Mouse (Mus musculus) v-Abl transformed pro-B cells (cell line): ENCODE results near the gene Resf1.
"Not testable (repeated sequence)": the region's sequence is repeated elsewhere in the genome, so short reads cannot be mapped to it uniquely, and the experiment has no call there.

Source experiments
- in situ Hi-C, 2 experiments: fragments of 400-800 bp; cut with MboI; formaldehyde crosslinking; loops; one replicate each; pipeline ENCODE4 v1.15.1; 2025; ENCODE audit not compliant: unreplicated experiment in 2 of 2

The Resf1 gene

DNA sequence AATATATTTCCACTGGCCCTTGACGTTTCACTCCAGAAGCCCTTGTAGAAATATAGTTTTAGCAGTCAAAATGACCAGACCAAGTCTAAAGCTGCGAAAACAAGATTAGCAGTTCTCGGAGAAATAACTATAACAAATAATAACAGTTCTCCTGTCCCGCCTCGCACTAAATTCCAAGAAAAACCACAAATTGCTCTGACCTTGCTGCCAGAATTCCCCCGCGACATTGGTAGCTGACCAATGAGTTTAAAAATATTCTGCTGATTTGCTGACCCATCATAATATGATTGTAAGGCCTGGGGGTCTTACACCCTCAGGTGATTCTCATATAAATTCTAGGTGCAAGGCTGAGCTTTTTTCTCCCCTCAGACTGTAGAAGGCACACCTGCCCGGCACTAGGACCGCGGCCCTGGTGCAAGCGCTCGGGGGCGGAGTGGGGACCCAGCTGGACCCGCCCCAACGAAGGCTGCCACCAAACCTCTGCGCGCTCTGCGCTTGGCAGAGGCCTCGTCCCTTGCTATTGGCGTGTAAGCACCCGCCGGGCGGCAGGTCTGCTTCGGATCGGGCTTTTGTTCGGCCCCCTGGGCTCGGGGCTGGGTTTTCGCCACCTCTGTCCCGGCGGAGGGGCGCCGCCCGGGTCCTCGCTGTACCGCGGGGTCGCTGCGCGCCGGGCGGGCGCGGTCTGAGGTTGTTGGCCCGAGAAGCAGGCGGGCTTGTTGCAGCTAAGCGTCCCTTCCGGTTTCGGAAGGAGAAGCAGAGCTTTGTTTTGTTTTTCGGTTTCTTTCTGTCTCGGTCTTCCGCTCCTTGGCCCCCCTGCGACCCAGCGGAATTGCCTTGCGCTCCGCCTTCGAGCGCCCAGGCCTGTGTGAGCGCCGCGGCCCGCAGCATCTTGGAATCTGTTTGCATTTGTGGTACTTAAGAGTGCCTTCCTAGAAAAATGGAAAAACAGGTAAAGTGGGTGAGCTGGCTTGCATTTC lies at the start of gene Resf1:
Gene Resf1, plus strand, starts transcription at position 459 of the 977 bp plus-strand sequence.
- in situ Hi-C loops: loop anchor here (5.0 to 10.0 kb wide), 3 partner anchors 63 to 167 kb away; partner anchors contain the start of gene Amn1 (in 1 of the 2)

DNA sequence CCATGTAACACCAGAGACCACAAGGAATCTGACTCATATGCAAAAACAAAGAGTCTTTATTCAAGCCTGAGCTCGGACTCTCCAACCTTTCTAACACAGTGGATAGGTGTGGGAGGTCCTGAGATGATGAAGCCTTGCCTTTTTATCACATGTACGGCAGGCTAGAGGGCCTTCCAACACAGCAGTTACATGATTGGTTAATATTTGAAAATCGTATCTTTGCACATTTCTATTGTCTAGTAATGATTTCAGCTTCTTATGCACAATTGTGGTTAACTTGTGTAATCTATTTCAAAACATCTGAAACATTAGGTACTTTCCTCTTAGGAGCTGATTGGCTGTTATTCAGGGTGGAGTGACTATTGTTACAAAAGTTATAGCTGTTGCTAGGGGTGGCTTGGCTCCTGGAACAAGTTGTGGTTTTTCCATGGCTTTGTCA lies 48.4 kb upstream of the Resf1 start:
- in situ Hi-C loops: no loop called here

DNA sequence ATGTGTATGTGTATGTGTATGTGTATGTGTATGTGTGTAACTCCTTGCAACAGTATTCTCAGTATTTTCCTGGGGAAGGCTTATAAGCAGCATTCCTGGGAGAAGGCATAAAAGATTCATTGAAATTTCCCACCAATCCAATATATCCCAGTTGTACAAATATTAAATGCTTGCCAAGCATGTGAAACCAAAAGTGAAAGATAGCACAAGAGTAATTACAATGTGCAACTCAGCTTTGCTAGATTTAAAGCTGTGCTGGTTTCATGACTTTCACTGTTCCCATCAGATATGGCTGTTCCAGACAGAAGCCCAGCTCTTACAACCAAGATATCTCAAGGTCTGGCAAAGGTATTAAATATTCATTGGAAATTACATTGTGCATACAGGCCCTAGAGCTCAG lies 41.3 kb upstream of the Resf1 start:
- in situ Hi-C loops: no loop called here

DNA sequence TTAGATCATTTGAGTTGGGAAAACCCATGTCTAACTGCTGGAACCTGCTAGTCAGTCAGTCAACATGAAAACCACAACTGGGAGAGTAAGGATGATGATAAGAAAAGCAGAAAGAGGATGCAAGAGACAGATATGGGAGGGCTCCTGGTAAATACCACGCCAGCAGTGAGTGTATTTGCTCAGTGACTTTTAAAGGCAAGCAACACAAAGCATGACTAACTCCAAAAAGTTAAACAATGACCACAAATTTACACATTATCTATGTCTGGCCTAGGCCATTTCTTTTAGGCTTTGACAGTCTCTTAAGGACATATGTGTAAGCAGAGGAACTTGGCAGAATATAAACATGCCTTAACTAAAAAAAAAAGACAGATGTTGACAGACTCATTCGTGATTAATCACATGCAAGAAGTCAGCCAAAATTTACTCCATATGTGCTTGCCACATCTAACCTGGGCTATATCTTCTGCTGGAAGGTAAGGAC lies 30.9 kb upstream of the Resf1 start:
- in situ Hi-C loops: loop anchor here in 1 of 2 experiments (5.0 kb wide), 1 partner anchor 36 kb away; no protein-coding TSS in a partner anchor

DNA sequence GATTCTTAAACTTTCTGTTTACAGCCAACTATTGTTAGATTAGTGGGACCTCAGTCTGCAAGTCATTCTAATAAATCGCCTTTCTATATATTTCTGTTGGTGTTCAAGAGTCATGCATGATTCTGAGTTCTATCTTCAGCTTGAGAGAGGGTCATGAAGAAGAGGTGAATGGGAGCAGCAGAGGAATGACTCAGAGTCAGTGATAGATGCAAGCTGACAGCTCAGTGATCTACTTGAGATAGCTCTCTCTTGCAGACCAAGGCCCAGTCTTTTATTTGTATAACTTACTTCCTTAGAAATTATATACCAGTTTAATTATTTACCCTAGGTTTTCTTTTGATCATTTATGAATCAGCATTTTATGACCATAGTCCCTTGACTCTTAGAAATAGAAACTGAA lies 30.3 kb upstream of the Resf1 start:
- in situ Hi-C loops: loop anchor here in 1 of 2 experiments (5.0 kb wide), 1 partner anchor 37 kb away; no protein-coding TSS in a partner anchor

DNA sequence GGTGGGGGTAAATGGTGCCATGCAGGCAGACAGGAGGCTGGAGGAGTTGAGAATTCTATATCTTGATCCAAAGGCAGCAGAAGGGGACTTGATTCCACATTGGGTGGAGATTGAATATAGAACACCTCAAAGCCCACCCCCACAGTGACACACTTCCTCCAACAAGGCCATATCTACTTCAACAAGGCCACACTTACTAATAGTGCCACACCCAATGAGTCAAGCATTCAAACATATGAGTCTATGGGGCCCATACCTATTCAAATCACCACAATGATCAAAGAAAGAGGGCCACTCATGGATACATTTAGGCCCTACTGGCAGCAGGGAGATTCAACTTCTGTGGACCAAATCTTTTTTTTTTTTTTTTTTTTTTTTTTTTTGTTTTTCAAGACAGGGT lies 28.7 kb upstream of the Resf1 start:
- in situ Hi-C loops: no loop called here

DNA sequence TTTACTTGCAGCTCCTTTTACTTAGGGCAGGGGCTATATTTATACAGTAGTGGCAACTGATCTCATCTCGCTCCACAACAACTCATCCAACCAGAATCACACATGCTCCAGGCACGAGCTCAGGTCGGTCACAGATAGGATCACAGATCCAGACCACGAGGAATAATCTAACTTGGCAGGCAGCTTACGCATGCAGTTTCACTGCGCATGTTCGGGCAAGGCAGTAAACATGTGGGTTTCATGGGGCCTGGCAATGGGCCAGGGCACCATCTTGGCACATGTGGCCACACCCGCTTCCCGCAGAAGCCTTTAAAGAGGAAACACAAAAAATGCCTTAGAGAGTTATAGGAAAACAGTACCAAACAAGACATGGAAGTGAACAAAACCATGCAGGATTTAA lies 21.0 kb upstream of the Resf1 start:
- in situ Hi-C loops: not testable (repeated sequence)

DNA sequence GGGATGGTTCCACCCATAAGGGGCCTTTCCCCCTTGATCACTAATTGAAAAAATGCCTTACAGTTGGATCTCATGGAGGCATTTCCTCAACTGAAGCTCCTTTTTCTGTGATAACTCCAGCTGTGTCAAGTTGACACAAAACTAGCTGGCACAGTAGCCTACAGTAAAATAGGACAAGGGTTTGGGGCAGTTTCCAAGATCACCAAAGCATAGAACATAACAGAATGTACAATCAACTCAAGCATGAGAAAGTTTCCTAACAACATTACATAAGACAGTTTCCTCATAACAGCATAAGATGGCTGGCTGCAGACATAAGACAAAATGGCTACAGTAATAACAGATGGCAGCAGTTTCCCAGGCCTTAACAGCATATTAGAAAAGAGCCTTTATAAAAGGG lies 6.0 kb upstream of the Resf1 start:
- in situ Hi-C loops: loop anchor here in 1 of 2 experiments (10.0 kb wide), 1 partner anchor 118 kb away; the partner anchor contains the start of gene Amn1

DNA sequence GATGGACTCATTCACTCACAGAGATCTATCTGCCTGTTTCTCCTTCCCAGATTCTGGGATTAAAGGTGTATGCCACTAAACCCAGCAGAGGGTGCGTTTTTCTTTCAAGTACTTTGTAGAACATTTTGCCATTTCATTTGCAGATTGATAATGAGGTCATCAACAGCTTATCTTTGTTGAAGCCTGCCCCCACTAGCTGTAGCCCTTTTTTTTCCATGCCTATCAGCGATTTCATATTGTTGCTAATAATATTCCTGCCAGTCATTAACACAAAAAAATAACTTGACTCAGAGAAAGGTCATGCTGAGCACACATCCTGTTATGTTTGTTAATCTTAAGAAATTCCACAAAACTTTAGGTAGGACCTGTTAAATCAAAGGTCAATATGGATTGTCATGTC lies 2.1 kb upstream of the Resf1 start:
- in situ Hi-C loops: loop anchor here (5.0 to 10.0 kb wide), 3 partner anchors 65 to 165 kb away; partner anchors contain the start of gene Amn1 (in 1 of the 2)

DNA sequence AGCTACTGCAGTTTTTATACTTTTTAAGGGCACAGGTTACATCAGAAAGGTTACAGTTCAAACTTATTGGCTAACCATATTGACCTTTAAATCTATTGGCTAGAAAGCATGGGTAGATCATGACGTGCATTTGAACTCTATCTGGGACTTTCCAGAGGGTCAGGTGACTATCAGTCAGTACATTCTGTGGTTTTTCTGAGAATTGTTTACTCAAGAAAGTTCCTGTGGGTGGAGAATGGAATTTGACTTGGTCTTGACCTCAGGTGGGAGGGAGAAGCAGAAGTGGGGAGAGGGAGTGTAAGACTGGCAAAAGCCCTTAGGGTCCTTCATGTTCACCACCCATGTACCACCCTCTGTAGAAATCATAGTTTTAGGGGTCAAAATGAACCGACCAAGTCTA lies 1.4 kb upstream of the Resf1 start:
- in situ Hi-C loops: loop anchor here (5.0 to 10.0 kb wide), 3 partner anchors 64 to 166 kb away; partner anchors contain the start of gene Amn1 (in 1 of the 2)

DNA sequence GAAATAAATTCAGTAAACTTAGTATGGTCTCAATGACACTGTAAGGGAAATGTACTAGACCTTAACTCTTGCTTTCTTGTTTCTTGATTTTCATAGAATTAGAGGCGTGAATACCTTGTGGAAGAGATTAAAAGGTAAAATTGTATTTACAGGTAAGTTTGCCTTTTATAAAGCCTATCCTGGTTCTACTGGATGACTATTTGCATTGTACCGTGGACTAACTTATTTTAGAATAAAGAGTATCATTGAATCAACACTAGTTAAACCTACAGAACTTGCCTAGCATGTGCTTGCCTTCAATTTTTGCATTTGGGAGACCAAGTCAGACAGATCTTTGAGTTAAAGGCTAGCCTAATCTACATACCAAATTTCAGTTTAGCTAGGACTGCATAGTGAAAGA lies 1.0 kb downstream of the Resf1 start:
- in situ Hi-C loops: no loop called here

DNA sequence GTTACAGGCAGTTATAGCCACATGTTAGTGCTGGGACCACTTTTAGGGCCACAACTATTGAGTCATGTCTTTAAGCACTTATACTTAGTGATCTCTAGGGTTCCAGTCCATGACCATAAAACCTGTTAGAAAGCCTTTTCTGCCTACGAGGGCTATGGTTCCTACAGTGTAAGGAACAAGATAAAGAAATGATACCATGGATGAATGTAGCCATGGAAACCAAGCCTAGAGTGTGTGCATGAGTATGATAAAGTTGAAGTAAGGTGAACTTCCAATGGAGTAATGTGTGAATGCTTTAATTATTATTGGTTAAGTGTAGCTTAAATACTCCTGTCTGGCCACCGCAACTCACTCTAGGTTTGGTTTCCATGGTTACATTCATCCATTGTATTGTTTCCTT lies 1.8 kb downstream of the Resf1 start:
- in situ Hi-C loops: no loop called here

DNA sequence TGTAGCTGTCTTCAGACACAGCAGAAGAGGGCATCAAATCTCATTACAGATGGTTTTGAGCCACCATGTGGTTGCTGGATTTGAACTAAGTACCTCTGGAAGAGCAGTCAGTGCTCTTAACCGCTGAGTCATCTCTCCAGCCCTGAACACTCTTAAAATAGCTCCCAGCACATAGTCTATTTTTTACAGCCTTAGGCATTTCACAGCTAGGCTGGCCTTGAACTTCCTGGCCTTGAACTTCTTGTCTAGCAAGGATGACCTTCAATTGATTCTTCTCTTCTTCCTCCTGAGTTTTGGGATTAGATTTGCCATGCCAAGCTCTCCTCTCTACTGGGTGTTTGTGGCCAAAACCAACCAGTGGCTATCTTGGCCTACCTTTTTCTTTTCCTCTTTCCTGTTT lies 2.6 kb downstream of the Resf1 start:
- in situ Hi-C loops: no loop called here

DNA sequence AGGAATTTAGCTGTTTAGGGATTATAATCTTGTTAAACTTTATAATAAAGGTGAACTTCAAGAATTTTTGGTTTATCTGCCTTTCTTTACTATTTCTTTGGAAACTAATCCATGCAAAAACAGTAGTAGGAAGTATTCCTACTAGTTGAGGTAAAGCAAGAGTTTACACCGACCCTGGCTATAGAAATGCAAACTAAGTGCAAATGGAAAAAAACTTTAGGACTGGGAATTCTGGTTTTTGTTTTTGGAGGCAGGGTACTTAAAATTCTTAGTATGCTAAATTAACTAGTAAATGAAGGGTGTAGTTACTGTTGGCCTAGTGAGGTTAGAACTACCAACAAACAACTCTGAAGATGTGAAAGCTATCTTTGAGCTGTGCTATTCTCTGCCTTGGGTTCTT lies 3.0 kb downstream of the Resf1 start:
- in situ Hi-C loops: no loop called here

DNA sequence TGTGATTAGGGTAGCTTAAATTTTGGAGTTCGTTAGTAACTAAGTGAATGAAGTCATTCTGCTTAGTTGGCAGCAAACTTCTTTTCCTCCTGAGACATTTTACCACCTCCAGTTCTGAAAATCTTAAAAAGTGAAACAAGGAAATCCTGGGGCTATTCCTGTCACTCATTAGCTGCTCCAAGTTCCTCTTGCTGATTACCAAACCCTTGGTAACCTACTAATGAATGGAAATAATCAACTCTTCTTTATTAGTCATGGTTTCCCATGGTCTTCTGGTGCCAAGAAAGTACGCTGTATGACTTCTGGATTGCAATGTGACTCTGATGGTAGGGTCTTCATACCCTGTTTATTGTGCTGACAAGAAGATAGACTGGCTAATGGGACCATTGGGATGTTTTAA lies 5.7 kb downstream of the Resf1 start:
- in situ Hi-C loops: no loop called here

DNA sequence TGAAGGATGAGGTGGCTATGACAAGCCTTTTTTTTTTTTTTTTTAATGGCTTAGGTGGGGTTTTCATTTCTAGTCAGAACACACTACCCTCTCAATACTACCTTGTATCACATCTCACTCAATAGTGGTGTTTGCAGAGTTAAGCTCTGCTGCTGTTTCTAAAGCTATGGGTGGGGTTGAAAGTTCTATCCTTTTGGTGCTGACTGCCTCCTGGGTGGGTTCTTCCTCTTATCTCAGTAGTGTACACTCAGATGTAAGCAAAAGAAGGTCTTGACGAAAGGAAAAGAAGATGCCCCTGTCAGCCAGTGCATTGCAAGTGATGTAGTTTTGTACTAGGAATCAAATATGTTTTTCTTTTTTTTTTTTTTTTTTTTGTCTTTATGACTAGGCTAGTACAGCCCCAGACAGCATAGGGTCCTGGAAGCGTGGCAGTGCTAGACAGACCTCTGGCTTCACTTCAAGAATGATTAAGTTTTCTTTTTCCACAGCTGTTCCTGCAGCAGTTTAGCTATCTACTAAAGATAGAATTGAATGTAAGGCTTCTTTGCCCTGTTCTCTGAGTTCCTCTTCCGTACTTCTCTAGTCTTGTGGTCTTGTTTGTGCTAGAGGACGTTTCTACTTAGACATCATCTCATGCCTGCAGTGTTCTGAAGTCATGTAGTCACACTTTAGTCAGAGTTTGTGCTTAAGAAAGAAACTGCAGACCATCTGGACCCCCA lies 14.5 kb downstream of the Resf1 start:
- in situ Hi-C loops: no loop called here

DNA sequence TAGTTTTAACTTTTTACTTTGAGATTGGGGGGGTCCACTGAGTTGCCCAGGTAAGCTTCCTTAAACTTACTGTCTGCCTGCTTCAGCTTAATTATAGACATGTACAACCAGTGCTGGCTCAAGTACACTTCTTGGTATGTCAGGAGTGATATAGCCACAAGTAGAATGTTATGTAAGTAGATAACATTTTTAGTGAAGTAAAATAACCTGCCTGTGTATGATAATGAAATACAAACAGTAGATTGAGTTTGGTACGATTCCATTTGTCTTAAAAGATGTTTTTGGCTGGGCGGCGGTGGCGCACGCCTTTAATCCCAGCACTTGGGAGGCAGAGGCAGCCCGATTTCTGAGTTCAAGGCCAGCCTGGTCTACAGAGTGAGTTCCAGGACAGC lies 15.0 kb downstream of the Resf1 start:
- in situ Hi-C loops: no loop called here

DNA sequence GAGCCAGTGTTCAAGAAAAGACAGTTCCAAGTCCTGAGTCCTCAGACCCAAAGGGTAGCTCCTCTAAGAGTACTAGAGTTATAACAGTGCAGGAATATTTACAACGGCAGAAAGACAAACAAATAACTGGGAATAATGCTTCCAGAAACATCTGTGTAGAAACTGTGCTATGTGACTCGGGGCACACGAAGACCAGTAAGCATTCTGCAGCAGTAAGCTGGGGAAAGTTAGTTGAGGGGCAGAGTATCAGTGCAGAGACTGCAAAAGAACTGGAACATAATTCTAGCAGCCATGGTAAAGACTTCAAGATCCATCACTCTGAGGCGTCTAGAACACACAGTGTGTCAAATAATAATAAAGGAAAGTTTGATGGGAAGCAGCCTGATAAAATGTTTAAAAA lies 19.9 kb downstream of the Resf1 start:
- in situ Hi-C loops: no loop called here

DNA sequence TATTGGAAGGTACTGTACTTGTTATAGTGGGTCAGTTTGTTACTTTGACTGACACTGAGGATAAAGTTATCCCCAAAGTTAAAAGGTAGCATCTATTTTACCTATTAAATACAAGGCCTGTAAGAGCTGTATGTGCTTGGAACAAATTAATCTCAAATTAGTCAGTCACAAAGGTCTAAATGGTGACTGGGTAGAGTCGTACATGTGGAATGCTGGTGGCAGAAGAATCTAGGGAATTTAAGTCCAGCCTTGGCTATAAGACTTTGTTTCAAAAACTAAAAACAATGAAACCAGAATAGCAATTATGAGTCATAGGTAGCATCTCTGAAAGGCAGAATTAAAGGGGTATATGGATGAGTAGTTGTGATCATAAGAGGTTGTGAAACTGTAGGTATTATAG lies 21.1 kb downstream of the Resf1 start:
- in situ Hi-C loops: no loop called here

DNA sequence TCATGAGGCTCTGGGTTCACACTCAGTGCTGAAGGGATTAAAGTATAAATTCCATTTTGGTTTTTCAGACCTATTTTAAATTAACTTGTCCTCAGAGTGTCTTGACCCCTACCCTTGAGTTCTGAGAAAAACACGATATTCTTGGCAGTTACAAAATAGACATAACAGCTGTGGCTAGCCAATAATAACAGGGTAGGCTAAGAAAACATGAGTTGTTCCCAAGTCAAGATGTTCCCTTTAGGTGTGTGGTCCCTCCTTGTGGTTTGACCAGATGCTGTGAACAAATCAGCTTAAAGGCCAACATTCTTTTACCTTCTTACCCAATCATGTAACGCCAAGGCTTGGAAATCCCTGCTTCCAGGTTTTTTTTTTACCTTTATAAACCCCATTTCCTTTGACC lies 23.8 kb downstream of the Resf1 start:
- in situ Hi-C loops: no loop called here

DNA sequence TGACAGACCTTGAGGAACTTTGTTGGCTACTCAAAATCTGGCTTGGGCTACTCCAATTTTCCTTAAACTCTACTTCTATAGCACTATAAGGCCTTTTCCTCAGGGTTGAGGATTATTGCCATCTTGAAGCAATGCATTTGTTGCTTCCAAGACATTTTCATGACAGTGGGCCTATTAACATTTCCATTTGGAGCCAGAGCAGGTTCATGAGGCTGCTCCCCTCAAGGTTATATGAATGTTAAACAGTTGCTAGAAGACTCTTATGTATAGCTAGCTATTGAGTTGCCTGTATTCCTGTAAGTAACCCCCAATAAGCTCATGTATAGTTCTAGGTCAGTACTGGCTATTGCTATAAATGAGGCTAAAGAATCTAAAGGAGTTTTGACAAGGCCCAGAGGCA lies 28.8 kb downstream of the Resf1 start:
- in situ Hi-C loops: loop anchor here in 1 of 2 experiments (5.0 kb wide), 1 partner anchor 34 kb away; no protein-coding TSS in a partner anchor
